Mouse (Mus musculus): Measurements from ENCODE around the gene Dab2ip. TPM values are rescaled to one million over a fixed set of nuclear protein-coding genes. Genes with fewer than 3 reads are reported as not detected.

Gene Dab2ip
- total RNA-seq, 1 experiment from 2014 or later = 16.9 TPM

GRCm38 (mm10) chr2:35767834-35768537 is 209.9 kb downstream of the Dab2ip start:
- peak; percentile 39 to 49; a peak in 3 of 4 replicates for ATAC-seq (replicated peaks in 1 of 2; ENCODE audit: insufficient read depth in 1 of 2, low FRiP score in 2 of 2, low TSS enrichment in 1 of 2, low read depth in 1 of 2, poor library complexity in 2 of 2, severe bottlenecking in 2 of 2)

GRCm38 (mm10) chr2:35768538-35769238 is 210.6 kb downstream of the Dab2ip start:
- no peak for ATAC-seq (replicated peaks in 1 of 2; ENCODE audit: insufficient read depth in 1 of 2, low FRiP score in 2 of 2, low TSS enrichment in 1 of 2, low read depth in 1 of 2, poor library complexity in 2 of 2, severe bottlenecking in 2 of 2)

- ATAC-seq (replicated peaks in 1 of 2; ENCODE audit: insufficient read depth in 1 of 2, low FRiP score in 2 of 2, low TSS enrichment in 1 of 2, low read depth in 1 of 2, poor library complexity in 2 of 2, severe bottlenecking in 2 of 2) = no peak
Observed at GRCm38 (mm10) chr2:35769398-35769797, 211.3 kb downstream of the Dab2ip start.

DNA sequence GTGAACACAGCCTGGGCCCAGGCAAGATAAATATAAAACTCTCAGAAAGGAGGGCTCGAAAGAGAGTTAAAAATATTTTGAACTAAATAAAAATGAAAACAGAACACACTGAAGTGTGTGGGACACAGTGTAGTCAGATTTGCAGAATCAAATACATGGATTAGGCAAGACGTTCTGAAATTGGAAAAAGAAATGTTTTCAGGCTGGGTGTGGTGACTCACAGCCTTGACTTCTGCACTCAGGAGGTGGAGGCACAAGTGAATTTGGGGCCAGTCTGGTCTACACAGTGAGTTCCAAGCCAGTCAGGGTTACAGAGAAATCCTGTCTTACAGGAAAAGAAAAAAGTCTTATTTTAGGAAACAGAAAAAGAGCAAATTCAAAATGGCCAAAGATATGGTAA is 212.5 kb downstream of the Dab2ip start:
- ATAC-seq (replicated peaks in 1 of 2; ENCODE audit: insufficient read depth in 1 of 2, low FRiP score in 2 of 2, low TSS enrichment in 1 of 2, low read depth in 1 of 2, poor library complexity in 2 of 2, severe bottlenecking in 2 of 2) = no peak

GRCm38 (mm10) chr2:35775651-35776055 is 217.6 kb downstream of the Dab2ip start:
- no peak for ATAC-seq (replicated peaks in 1 of 2; ENCODE audit: insufficient read depth in 1 of 2, low FRiP score in 2 of 2, low TSS enrichment in 1 of 2, low read depth in 1 of 2, poor library complexity in 2 of 2, severe bottlenecking in 2 of 2)

DNA sequence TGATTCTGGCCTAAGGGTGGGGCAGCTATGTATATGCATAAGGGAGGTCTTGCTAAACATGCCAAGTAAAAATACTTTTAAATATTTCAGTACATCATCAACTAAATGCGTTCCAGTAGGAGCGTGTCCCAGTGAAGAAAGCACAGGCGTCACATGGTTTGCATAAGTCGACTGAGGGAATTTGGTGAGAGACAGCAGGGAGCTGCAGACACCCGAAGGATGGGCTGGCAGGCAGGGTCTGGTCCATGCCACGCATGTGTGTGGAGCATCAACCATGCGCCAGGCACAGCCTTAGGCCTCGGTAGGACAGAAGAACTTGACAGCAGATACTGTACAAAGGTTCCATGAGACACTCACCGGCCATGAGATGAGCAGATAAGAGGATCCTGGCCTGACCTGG is 218.9 kb downstream of the Dab2ip start:
- ATAC-seq (replicated peaks in 1 of 2; ENCODE audit: insufficient read depth in 1 of 2, low FRiP score in 2 of 2, low TSS enrichment in 1 of 2, low read depth in 1 of 2, poor library complexity in 2 of 2, severe bottlenecking in 2 of 2) = no peak

DNA sequence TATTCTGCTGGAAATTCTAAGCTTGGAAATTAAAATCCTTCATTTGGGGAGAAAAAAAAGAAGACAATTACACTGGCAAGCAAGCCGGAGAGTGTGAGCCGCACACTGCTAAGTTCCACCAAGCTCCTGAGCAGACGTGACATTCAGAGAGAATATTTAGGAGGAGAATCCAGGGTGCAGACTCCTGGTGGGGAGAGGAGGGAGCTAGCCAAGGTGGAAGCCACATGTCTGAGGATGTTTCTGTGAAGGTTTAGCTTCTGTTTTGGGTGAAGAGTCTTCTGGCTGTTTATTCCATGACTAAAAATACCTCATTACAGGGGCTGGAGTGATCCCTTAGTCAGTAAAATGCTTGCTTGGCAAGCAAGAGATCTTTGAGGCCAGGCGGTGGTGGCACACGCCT is 221.2 kb downstream of the Dab2ip start:
- ATAC-seq (replicated peaks in 1 of 2; ENCODE audit: insufficient read depth in 1 of 2, low FRiP score in 2 of 2, low TSS enrichment in 1 of 2, low read depth in 1 of 2, poor library complexity in 2 of 2, severe bottlenecking in 2 of 2) = no peak

Other genes with a start within 250 kb of the Dab2ip start
- gene Stom, start 221.3 kb upstream of the Dab2ip start, total RNA-seq (2017) = 34.7 and 40.0 TPM in 2 replicates
- gene 4930568D16Rik, start 190.5 kb upstream of the Dab2ip start, total RNA-seq (2017) = not detected in 2 replicates
- not detected in 2 replicates for gene 4930402F06Rik, start 161.1 kb upstream of the Dab2ip start, total RNA-seq (2017)
- 65.5 and 86.1 TPM in 2 replicates for gene Ggta1, start 95.0 kb upstream of the Dab2ip start, total RNA-seq (2017)